Comparison of ENCODE assay signal across 11 mouse cellular contexts in the genomic region with DNA sequence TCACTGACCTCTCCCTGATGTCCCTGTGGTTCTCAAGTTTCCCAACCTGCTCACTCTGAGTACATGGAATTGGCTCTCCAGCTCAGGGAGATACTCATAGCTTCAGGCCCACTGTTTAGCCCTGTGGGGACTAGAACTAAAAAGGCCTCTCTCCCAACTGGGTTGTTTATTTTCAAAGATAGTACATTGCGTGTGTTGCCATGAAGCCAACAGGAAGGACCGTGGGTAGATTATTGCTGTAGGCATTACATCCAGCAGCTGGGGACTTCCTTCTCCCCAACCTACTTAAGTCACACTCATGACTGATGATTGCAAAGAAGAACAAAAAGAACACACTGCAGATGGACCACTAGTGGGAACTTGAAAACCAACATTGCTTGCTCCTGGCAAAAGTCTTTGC.
DNase-seq lines count a peak whose midpoint lies in the region; ATAC-seq and TF ChIP-seq lines count a peak whose summit lies in the region.
"Had no signal": no experiment of that assay in that cellular context is flagged by ENCODE, and none has a peak within 500 bp of the region (broad histone marks: within the 10 kb centered on the region; RNA-seq: fewer than 3 reads in every experiment).

No protein-coding gene starts in this region.

- no peak for DNase-seq in embryonic facial prominence, embryonic 10.5 days (ENCODE audit: low spot score)
- DNase-seq in cerebellum, postnatal 4 days (ENCODE audit: low spot score in 2 of 2), result no peak
- DNase-seq in gastrocnemius, postnatal 14 days, result no peak
- DNase-seq: layer of hippocampus, postnatal 36 days; liver, embryonic 13.5 days; thymus, adult 2 months had no signal

- no peaks in the 10 kb centered on the region for H3K9me3 ChIP-seq in intestine, embryonic 16.5 days (ENCODE audit: control insufficient read depth, low read length)
- H3K9me3 ChIP-seq in intestine, embryonic 15.5 days, result no peaks in the 10 kb centered on the region
- no peaks in the 10 kb centered on the region for H3K9me3 ChIP-seq in embryonic facial prominence, embryonic 10.5 days
- H3K9me3 ChIP-seq in embryonic facial prominence, embryonic 15.5 days (replicated peaks), result no peaks in the 10 kb centered on the region
- H3K9me3 ChIP-seq: liver, embryonic 13.5 days had no signal

- no peak overlapping the region for H3K4me2 ChIP-seq in intestine, embryonic 16.5 days (ENCODE audit: low read depth, low read length)
- H3K4me2 ChIP-seq in intestine, embryonic 15.5 days (replicated peaks), result no peak overlapping the region
- no peak overlapping the region for H3K4me2 ChIP-seq in embryonic facial prominence, embryonic 15.5 days (replicated peaks)
- peak overlapping the region; percentile 62 for H3K4me2 ChIP-seq in myocyte (ENCODE audit: low read depth)
- H3K4me2 ChIP-seq: liver, embryonic 13.5 days had no signal

- intact Hi-C loops in gastrocnemius, postnatal 14 days (cut with DNase I; ENCODE audit: low total_unique reads), result no loop called here

- H3K27ac ChIP-seq in intestine, embryonic 16.5 days (ENCODE audit: low read length), result peak overlapping the region; percentile 46
- no peak overlapping the region for H3K27ac ChIP-seq in intestine, embryonic 15.5 days
- H3K27ac ChIP-seq in embryonic facial prominence, embryonic 10.5 days (replicated peaks), result peak overlapping the region; percentile 71
- H3K27ac ChIP-seq in embryonic facial prominence, embryonic 15.5 days (replicated peaks), result peak overlapping the region; percentile 71
- H3K27ac ChIP-seq: liver, embryonic 13.5 days had no signal

- no peaks in the 10 kb centered on the region for H3K27me3 ChIP-seq in intestine, embryonic 16.5 days (replicated peaks; ENCODE audit: control insufficient read depth, insufficient read depth, low read length)
- no peaks in the 10 kb centered on the region for H3K27me3 ChIP-seq in intestine, embryonic 15.5 days (replicated peaks)
- 0 out of 2 replicates have a peak, but pooled peaks cover 3% of the 10 kb centered on the region for H3K27me3 ChIP-seq in embryonic facial prominence, embryonic 10.5 days (replicated peaks; ENCODE audit: low read depth, poor library complexity, severe bottlenecking)
- no peaks in the 10 kb centered on the region for H3K27me3 ChIP-seq in embryonic facial prominence, embryonic 15.5 days
- H3K27me3 ChIP-seq in myocyte (ENCODE audit: control insufficient read depth, insufficient read depth, insufficient read length), result no peaks in the 10 kb centered on the region
- H3K27me3 ChIP-seq: liver, embryonic 13.5 days had no signal

- peaks cover 37% of the 10 kb centered on the region for H3K4me1 ChIP-seq in intestine, embryonic 16.5 days (ENCODE audit: control insufficient read depth, insufficient read depth, low read length)
- peaks cover 30% of the 10 kb centered on the region for H3K4me1 ChIP-seq in intestine, embryonic 15.5 days (replicated peaks)
- H3K4me1 ChIP-seq in embryonic facial prominence, embryonic 10.5 days, result peaks cover 39% of the 10 kb centered on the region
- peaks cover 53% of the 10 kb centered on the region for H3K4me1 ChIP-seq in embryonic facial prominence, embryonic 15.5 days
- H3K4me1 ChIP-seq: liver, embryonic 13.5 days had no signal

- H3K79me2 ChIP-seq in myocyte (ENCODE audit: control insufficient read depth, insufficient read depth), result no peaks in the 10 kb centered on the region

- TF ChIP-seq POLR2A in myocyte (IDR thresholded peaks at IDR 0.05; ENCODE audit: insufficient read length, low read depth), result no peak

- H3K9ac ChIP-seq in intestine, embryonic 16.5 days (ENCODE audit: low read depth, low read length), result no peak overlapping the region
- H3K9ac ChIP-seq in intestine, embryonic 15.5 days, result no peak overlapping the region
- H3K9ac ChIP-seq in embryonic facial prominence, embryonic 15.5 days, result no peak overlapping the region
- H3K9ac ChIP-seq: liver, embryonic 13.5 days had no signal

- H3ac ChIP-seq in myocyte (ENCODE audit: control insufficient read depth, insufficient read length), result no peak overlapping the region

- no peak overlapping the region for H3K4me3 ChIP-seq in intestine, embryonic 16.5 days (ENCODE audit: low read length)
- no peak overlapping the region for H3K4me3 ChIP-seq in intestine, embryonic 15.5 days (replicated peaks)
- H3K4me3 ChIP-seq in embryonic facial prominence, embryonic 10.5 days, result no peak overlapping the region
- H3K4me3 ChIP-seq in embryonic facial prominence, embryonic 15.5 days (replicated peaks), result no peak overlapping the region
- H3K4me3 ChIP-seq in myocyte, result no peak overlapping the region
- H3K4me3 ChIP-seq: liver, embryonic 13.5 days had no signal

- 58% methylated on average over 2 of the region's 2 CpGs for WGBS in intestine, embryonic 16.5 days
- 52% methylated on average over 2 of the region's 2 CpGs for WGBS in intestine, embryonic 15.5 days
- WGBS in embryonic facial prominence, embryonic 10.5 days, result 75% methylated on average over 2 of the region's 2 CpGs
- WGBS in embryonic facial prominence, embryonic 15.5 days, result 57% methylated on average over 2 of the region's 2 CpGs

- ATAC-seq in intestine, embryonic 16.5 days, result no peak
- no peak for ATAC-seq in intestine, embryonic 15.5 days
- ATAC-seq in embryonic facial prominence, embryonic 15.5 days (ENCODE audit: insufficient number of reproducible peaks, low FRiP score, low TSS enrichment, low read depth), result no peak
- ATAC-seq: inflammation-experienced regulatory T-cells, adult 6 months had no signal

- H3K36me3 ChIP-seq in intestine, embryonic 16.5 days (ENCODE audit: control insufficient read depth, insufficient read depth, low read length), result no peaks in the 10 kb centered on the region
- no peaks in the 10 kb centered on the region for H3K36me3 ChIP-seq in intestine, embryonic 15.5 days
- no peaks in the 10 kb centered on the region for H3K36me3 ChIP-seq in embryonic facial prominence, embryonic 10.5 days (replicated peaks)
- H3K36me3 ChIP-seq in embryonic facial prominence, embryonic 15.5 days, result no peaks in the 10 kb centered on the region
- no peaks in the 10 kb centered on the region for H3K36me3 ChIP-seq in myocyte (ENCODE audit: control insufficient read depth, insufficient read depth)
- H3K36me3 ChIP-seq: liver, embryonic 13.5 days had no signal

TF ChIP-seq in myocyte, 11 proteins besides CTCF, POLR2A, EP300 and RAD21:
- TF ChIP-seq REST (IDR thresholded peaks at IDR 0.05; ENCODE audit: insufficient read depth, insufficient read length), result no peak
- TF ChIP-seq CEBPB (IDR thresholded peaks at IDR 0.05; ENCODE audit: insufficient read depth, poor library complexity, severe bottlenecking), result no peak
- no peak for TF ChIP-seq TCF12 (IDR thresholded peaks at IDR 0.05; ENCODE audit: insufficient read depth, poor library complexity, severe bottlenecking)
- TF ChIP-seq POLR2AphosphoS2 (IDR thresholded peaks at IDR 0.05; ENCODE audit: insufficient read length, low read depth), result no peak
- no peak for TF ChIP-seq MAX (IDR thresholded peaks at IDR 0.05; ENCODE audit: low read depth)
